Mouse (Mus musculus) cortical plate, adult 2 months (tissue): ENCODE results near the gene Dok5.

Source experiments
- CTCF ChIP-seq: fragments of 200-500 bp; IDR thresholded peaks from 2 replicates; pipeline ENCODE4 v1.5.1; 2011; ENCODE audit warnings: mild to moderate bottlenecking, control low read depth, low read length; ENCODE audit not compliant: insufficient read depth; ENCODE audit errors: extremely low read depth
- POLR2A ChIP-seq: fragments of 200-500 bp; IDR thresholded peaks from 2 replicates; pipeline ENCODE4 v1.6.1; 2011; ENCODE audit warnings: mild to moderate bottlenecking, low read length, control low read depth; ENCODE audit not compliant: insufficient read depth; ENCODE audit errors: extremely low read depth

- TF ChIP-seq POLR2A: no peak
- no peak for TF ChIP-seq CTCF
Measured at GRCm38 (mm10) chr2:170836862-170837261, 105.3 kb downstream of the Dok5 start.
